Mouse (Mus musculus) intestine, embryonic 14.5 days (tissue): ENCODE data around the gene Lrrc57. TPM values are rescaled to one million over a fixed set of nuclear protein-coding genes. Genes with fewer than 3 reads are reported as not detected.

ENCODE experiments used
- ATAC-seq: fragments of 200-750 bp; cut with Nextera tagmentation; replicated peaks from 2 replicates; pipeline ENCODE4 v1.8.0; 2017; ENCODE audit warnings: low read depth, moderate number of reproducible peaks, moderate TSS enrichment, moderate library complexity; ENCODE audit not compliant: low FRiP score, low TSS enrichment
- DNase-seq: peaks from one replicate; pipeline ENCODE4 v3.0.0-alpha.2; 2018; ENCODE audit warnings: low spot score
- H3K27ac ChIP-seq: fragments of 300-500 bp; sonication (generic); 2 replicates; pipeline ENCODE4 v1.5.1; 2014; ENCODE audit warnings: low read depth, mild to moderate bottlenecking, control low read depth
- H3K27me3 ChIP-seq: fragments of 300-500 bp; sonication (generic); replicated peaks from 2 replicates; pipeline ENCODE4 v1.6.1; 2014; ENCODE audit warnings: low read length, control low read depth; ENCODE audit not compliant: control insufficient read depth, insufficient read depth
- H3K36me3 ChIP-seq: fragments of 300-500 bp; sonication (generic); 2 replicates; pipeline ENCODE4 v1.6.1; 2014; ENCODE audit warnings: low read length, control low read depth; ENCODE audit not compliant: control insufficient read depth, insufficient read depth
- H3K4me1 ChIP-seq: fragments of 300-500 bp; sonication (generic); replicated peaks from 2 replicates; pipeline ENCODE4 v1.6.1; 2014; ENCODE audit warnings: low read length, control low read depth, mixed read lengths; ENCODE audit not compliant: control insufficient read depth, insufficient read depth
- H3K4me2 ChIP-seq: fragments of 300-500 bp; sonication (generic); 2 replicates; pipeline ENCODE4 v1.6.1; 2014; ENCODE audit warnings: low read length
- H3K4me3 ChIP-seq: fragments of 300-500 bp; sonication (generic); 2 replicates; pipeline ENCODE4 v1.5.1; 2014; ENCODE audit warnings: low read depth, low read length, control low read depth, mixed read lengths
- H3K9ac ChIP-seq: fragments of 300-500 bp; sonication (generic); 2 replicates; pipeline ENCODE4 v1.6.1; 2014; ENCODE audit warnings: mild to moderate bottlenecking, low read length
- H3K9me3 ChIP-seq: fragments of 300-500 bp; sonication (generic); 2 replicates; pipeline ENCODE4 v1.6.1; 2016; ENCODE audit warnings: low read length, control low read depth; ENCODE audit not compliant: control insufficient read depth
- WGBS: fragments of 180-500 bp; shearing (Covaris S2); extraction: QIAGEN DNeasy Blood & Tissue Kit; methylation state at CpG from one replicate; pipeline ENCODE4 v1.1.7; 2014; 5-methylcytosine and 5-hydroxymethylcytosine counted together
- polyA plus RNA-seq: library from polyadenylated mRNA; unstranded; fragments of >200 nt; fragmentation: Nextera tagmentation; extraction: Ambion mirVana; gene quantifications from 2 replicates; pipeline ENCODE4 v1.2.1, GENCODE M21; 2014

Gene Lrrc57
- polyA plus RNA-seq, 1 experiment from 2014 or later: 11.9 TPM

- no peak overlapping the region for H3K9ac ChIP-seq
- ATAC-seq (no peak), DNase-seq (no peak)
- no peaks in the 10 kb centered on the region for H3K27me3 ChIP-seq
- no peak overlapping the region for H3K4me3 ChIP-seq
- no peak overlapping the region for H3K27ac ChIP-seq
- H3K4me2 ChIP-seq: no peak overlapping the region
- no peaks in the 10 kb centered on the region for H3K4me1 ChIP-seq
- peaks cover 26% of the 10 kb centered on the region for H3K36me3 ChIP-seq
- no peaks in the 10 kb centered on the region for H3K9me3 ChIP-seq
These were observed 13.6 kb upstream of the Lrrc57 start for GRCm38 (mm10) chr2:120622920-120623319.

DNA sequence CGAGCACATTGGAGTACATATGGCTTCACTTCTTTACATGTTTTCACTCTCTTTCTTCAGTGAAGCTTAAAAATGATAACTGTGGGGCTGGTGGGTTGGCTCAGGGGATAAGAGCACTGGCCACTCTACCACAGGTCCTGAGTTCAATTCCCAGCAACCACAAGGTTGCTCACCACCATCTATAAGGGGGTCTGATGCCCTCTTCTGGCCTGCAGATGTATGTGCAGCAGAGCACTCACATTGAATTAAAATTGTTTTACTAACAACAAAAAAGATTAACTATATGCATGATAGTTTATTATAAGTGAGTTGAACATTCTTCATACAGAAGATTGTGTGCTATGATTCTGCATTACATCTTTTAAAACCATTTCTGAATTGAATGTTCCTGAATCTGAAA lies 10.2 kb upstream of the Lrrc57 start:
- Histone ChIP-seq H3K4me1 (no peaks in the 10 kb centered on the region), H3K9ac (no peak overlapping the region), H3K9me3 (no peaks in the 10 kb centered on the region), H3K27me3 (no peaks in the 10 kb centered on the region), H3K4me3 (no peak overlapping the region), H3K27ac (no peak overlapping the region), H3K36me3 (peaks cover 51% of the 10 kb centered on the region), H3K4me2 (no peak overlapping the region)
- no peak for ATAC-seq
- DNase-seq: no peak
- 100% methylated on average over 1 of the region's 1 CpGs for WGBS

- no peaks in the 10 kb centered on the region for H3K9me3 ChIP-seq
- ATAC-seq: no peak
- H3K36me3 ChIP-seq: peaks cover 66% of the 10 kb centered on the region
- 84% methylated on average over 5 of the region's 5 CpGs for whole genome bisulfite sequencing
- H3K4me2 ChIP-seq: no peak overlapping the region
- H3K9ac ChIP-seq: no peak overlapping the region
- H3K4me3 ChIP-seq: no peak overlapping the region
- H3K27me3 ChIP-seq: no peaks in the 10 kb centered on the region
- H3K27ac ChIP-seq: no peak overlapping the region
- H3K4me1 ChIP-seq: no peaks in the 10 kb centered on the region
- no peak for DNase-seq
These were observed 7.2 kb upstream of the Lrrc57 start for GRCm38 (mm10) chr2:120616279-120617163.

- 85% methylated on average over 6 of the region's 6 CpGs for WGBS
- peaks cover 12% of the 10 kb centered on the region for H3K4me1 ChIP-seq
- H3K4me3 ChIP-seq: no peak overlapping the region
- H3K9ac ChIP-seq: no peak overlapping the region
- no peak for DNase-seq
- no peaks in the 10 kb centered on the region for H3K27me3 ChIP-seq
- no peak overlapping the region for H3K27ac ChIP-seq
- no peak overlapping the region for H3K4me2 ChIP-seq
- H3K9me3 ChIP-seq: no peaks in the 10 kb centered on the region
- peaks cover 13% of the 10 kb centered on the region for H3K36me3 ChIP-seq
- ATAC-seq: no peak
These were observed 3.2 kb downstream of the Lrrc57 start for GRCm38 (mm10) chr2:120606021-120606690.

GRCm38 (mm10) chr2:120599506-120599905 lies 9.8 kb downstream of the Lrrc57 start:
- Histone ChIP-seq H3K9ac (no peak overlapping the region), H3K36me3 (peaks cover 74% of the 10 kb centered on the region), H3K4me1 (no peaks in the 10 kb centered on the region), H3K4me2 (no peak overlapping the region), H3K9me3 (no peaks in the 10 kb centered on the region), H3K27me3 (no peaks in the 10 kb centered on the region), H3K27ac (no peak overlapping the region), H3K4me3 (no peak overlapping the region)
- ATAC-seq (no peak), DNase-seq (no peak)
- WGBS: 94% methylated on average over 4 of the region's 4 CpGs

GRCm38 (mm10) chr2:120597734-120598133 lies 11.6 kb downstream of the Lrrc57 start:
- DNase-seq: no peak
- H3K36me3 ChIP-seq: peaks cover 86% of the 10 kb centered on the region
- H3K4me2 ChIP-seq: no peak overlapping the region
- 94% methylated on average over 2 of the region's 2 CpGs for WGBS
- H3K4me3 ChIP-seq: no peak overlapping the region
- H3K4me1 ChIP-seq: no peaks in the 10 kb centered on the region
- no peak overlapping the region for H3K27ac ChIP-seq
- no peak for ATAC-seq
- H3K9ac ChIP-seq: no peak overlapping the region
- H3K27me3 ChIP-seq: no peaks in the 10 kb centered on the region
- no peaks in the 10 kb centered on the region for H3K9me3 ChIP-seq

GRCm38 (mm10) chr2:120592227-120592626 lies 17.1 kb downstream of the Lrrc57 start:
- H3K27ac ChIP-seq: no peak overlapping the region
- H3K9ac ChIP-seq: no peak overlapping the region
- no peaks in the 10 kb centered on the region for H3K27me3 ChIP-seq
- WGBS: 97% methylated on average over 1 of the region's 1 CpGs
- H3K9me3 ChIP-seq: no peaks in the 10 kb centered on the region
- no peak overlapping the region for H3K4me3 ChIP-seq
- no peak for ATAC-seq
- H3K36me3 ChIP-seq: peaks cover 63% of the 10 kb centered on the region
- no peak for DNase-seq
- no peak overlapping the region for H3K4me2 ChIP-seq
- no peaks in the 10 kb centered on the region for H3K4me1 ChIP-seq

- Histone ChIP-seq H3K27ac (no peak overlapping the region), H3K36me3 (peaks cover 62% of the 10 kb centered on the region), H3K4me3 (no peak overlapping the region), H3K9ac (no peak overlapping the region), H3K4me1 (no peaks in the 10 kb centered on the region), H3K4me2 (no peak overlapping the region), H3K9me3 (no peaks in the 10 kb centered on the region), H3K27me3 (no peaks in the 10 kb centered on the region)
- DNase-seq (no peak), ATAC-seq (no peak)
- WGBS: 86% methylated on average over 5 of the region's 5 CpGs
These were observed 19.6 kb downstream of the Lrrc57 start for GRCm38 (mm10) chr2:120589759-120590158.
